Comparison of ENCODE assay signal across 18 mouse cellular contexts in genomic region chr14:72625411-72625810, GRCm38 (mm10).
DNase-seq lines count a peak whose midpoint lies in the region; TF ChIP-seq lines count a peak whose summit lies in the region.
"Had no signal": no experiment of that assay in that cellular context is flagged by ENCODE, and none has a peak within 500 bp of the region (broad histone marks: within the 10 kb centered on the region; RNA-seq: fewer than 3 reads in every experiment).

No protein-coding gene starts in this region.

- no peak for TF ChIP-seq RAD21 in MEL (IDR thresholded peaks at IDR 0.05; ENCODE audit: low read depth, low read length)

- TF ChIP-seq EP300 in MEL (IDR thresholded peaks at IDR 0.05; ENCODE audit: low read depth in 1 of 2, low read length in 2 of 2): peak; percentile 54 to 59; a peak in 3 of 4 replicates

- TF ChIP-seq POLR2A in MEL (IDR thresholded peaks at IDR 0.05; ENCODE audit: control insufficient read depth in 1 of 2, insufficient read depth in 1 of 2, low read depth in 1 of 2, low read length in 2 of 2, poor library complexity in 1 of 2): no peak

- TF ChIP-seq CTCF in MEL (IDR thresholded peaks at IDR 0.05 in 2 of 3, conservative IDR thresholded peaks at IDR 0.05 in 1 of 3; ENCODE audit: control insufficient read depth in 1 of 3, insufficient read depth in 1 of 3, low read depth in 2 of 3, low read length in 3 of 3, poor library complexity in 1 of 3, severe bottlenecking in 1 of 3): no peak

- peaks cover 6 to 9% of the 10 kb centered on the region in 2 experiments; a peak in 3 of 4 replicates for H3K4me1 ChIP-seq in MEL (ENCODE audit: control insufficient read depth in 1 of 2, insufficient read depth in 2 of 2, low read length in 2 of 2)

- H3K9me3 ChIP-seq in MEL (replicated peaks; ENCODE audit: insufficient read depth, low read length): no peaks in the 10 kb centered on the region
- H3K9me3 ChIP-seq: G1E had no signal

- peaks cover 0 to 10% of the 10 kb centered on the region in 2 experiments; a peak in 2 of 4 replicates for H3K36me3 ChIP-seq in MEL (ENCODE audit: control insufficient read depth in 1 of 2, insufficient read depth in 2 of 2, low read length in 2 of 2)

- no peaks in the 10 kb centered on the region for H3K27me3 ChIP-seq in MEL (ENCODE audit: control insufficient read depth in 1 of 2, insufficient read depth in 2 of 2, low read length in 2 of 2)
- H3K27me3 ChIP-seq: CH12.LX, Patski had no signal

- no peak overlapping the region for H3K9ac ChIP-seq in MEL (ENCODE audit: control insufficient read depth, low read depth, low read length, poor library complexity, severe bottlenecking)

- H3K27ac ChIP-seq in MEL (ENCODE audit: control insufficient read depth, low read depth, low read length): no peak overlapping the region

- H3K4me3 ChIP-seq in MEL (ENCODE audit: control insufficient read depth in 1 of 2, insufficient read depth in 1 of 2, low read depth in 2 of 2, low read length in 2 of 2): no peak overlapping the region

- H3K79me2 ChIP-seq in MEL (ENCODE audit: control insufficient read depth, insufficient read depth, low read length, poor library complexity): no peaks in the 10 kb centered on the region

- DNase-seq in MEL (ENCODE audit: low read depth, low spot score) (peak; percentile 23), adipocyte (ENCODE audit: low spot score) (no peak)
- DNase-seq: adrenal gland, adult 2 months; adrenal gland, adult 8-10 months; adrenal gland, postnatal 10 days; adrenal gland, postnatal 14 days; adrenal gland, postnatal 25 days; adrenal gland, postnatal 36 days; B cell, adult 2 months; cerebellum, adult 11 months; cerebellum, adult 11-12 months; cerebellum, adult 18-20 months; cerebellum, adult 2 months; cerebellum, adult 8-10 months; cerebellum, adult 9-10 months had no signal

TF ChIP-seq in MEL, 35 proteins besides CTCF, POLR2A, EP300 and RAD21:
- TF ChIP-seq ETS1 (IDR thresholded peaks at IDR 0.05; ENCODE audit: low read depth, low read length) (peak; percentile 35; the same call in 1 of the 2 replicates), BHLHE40 (IDR thresholded peaks at IDR 0.05; ENCODE audit: borderline replicate concordance, low read depth, low read length) (no peak), MXI1 (IDR thresholded peaks at IDR 0.05; ENCODE audit: low read depth, low read length) (no peak), HCFC1 (IDR thresholded peaks at IDR 0.05; ENCODE audit: low read depth, low read length) (no peak), GATA1 (IDR thresholded peaks at IDR 0.05; ENCODE audit: low read depth, low read length) (peak; percentile 40; the same call in 1 of the 2 replicates), ZC3H11A (IDR thresholded peaks at IDR 0.05; ENCODE audit: low read depth, low read length) (no peak), ZNF384 (IDR thresholded peaks at IDR 0.05; ENCODE audit: low read depth, low read length) (no peak), NRF1 (IDR thresholded peaks at IDR 0.05; ENCODE audit: insufficient read depth, low read depth, low read length, poor library complexity, severe bottlenecking) (no peak), MEF2A (IDR thresholded peaks at IDR 0.05; ENCODE audit: extremely low read depth, insufficient replicate concordance, low read depth, low read length, poor library complexity, severe bottlenecking) (no peak), CHD1 (IDR thresholded peaks at IDR 0.05; ENCODE audit: low read depth, low read length) (no peak), MYB (IDR thresholded peaks at IDR 0.05; ENCODE audit: low read depth, low read length) (no peak), UBTF (IDR thresholded peaks at IDR 0.05; ENCODE audit: borderline replicate concordance, insufficient read depth, low read depth, low read length) (no peak), GABPA (IDR thresholded peaks at IDR 0.05; ENCODE audit: low read depth, low read length) (no peak), KAT2A (conservative IDR thresholded peaks at IDR 0.05; ENCODE audit: low read depth, low read length) (no peak), TCF12 (IDR thresholded peaks at IDR 0.05; ENCODE audit: low read depth, low read length) (peak; percentile 20; the same call in 1 of the 2 replicates)
